Mouse (Mus musculus): ENCODE data around the gene Pex1. TPM values are rescaled to one million over a fixed set of nuclear protein-coding genes. Genes with fewer than 3 reads are reported as not detected.

Pex1 gene
- polyA plus RNA-seq, 2 experiments: 3.8 to 4.0 TPM

- DNase-seq (ENCODE audit: low read depth in 3 of 3, low spot score in 3 of 3) (peak; percentile 37 to 58 (median 45)), ATAC-seq (ENCODE audit: insufficient read depth) (peak; percentile 73)
- no peaks in the 10 kb centered on the region for H3K27me3 ChIP-seq (ENCODE audit: control insufficient read depth, insufficient read depth, low read length)
- no peaks in the 10 kb centered on the region for H3K9me3 ChIP-seq (ENCODE audit: control insufficient read depth, low read length)
- H3K9ac ChIP-seq (replicated peaks): peak overlapping the region; percentile 95
- peak overlapping the region; percentile 86 for H3K27ac ChIP-seq
- H3K4me2 ChIP-seq (ENCODE audit: low read depth): peak overlapping the region; percentile 82
- TF ChIP-seq CTCF (IDR thresholded peaks at IDR 0.05; ENCODE audit: low read depth): peak; percentile 61
- no peak for TF ChIP-seq EP300 (IDR thresholded peaks at IDR 0.05; ENCODE audit: low read depth)
- H3K36me3 ChIP-seq (replicated peaks; ENCODE audit: control insufficient read depth, insufficient read depth, low read depth): peaks cover 19% of the 10 kb centered on the region
- peaks cover 3 to 12% of the 10 kb centered on the region in 2 experiments; a peak in 3 of 4 replicates for H3K4me1 ChIP-seq (replicated peaks; ENCODE audit: control insufficient read depth in 2 of 2, insufficient read depth in 2 of 2, low read length in 1 of 2)
- under 1% methylated on average over 60 of the region's 60 CpGs for WGBS (ENCODE audit: insufficient replicate concordance)
- H3K4me3 ChIP-seq (ENCODE audit: insufficient read depth in 1 of 2, low read depth in 2 of 2, low read length in 2 of 2): peak overlapping the region; percentile 93 to 95
Observed at GRCm38 (mm10) chr5:3646991-3647707, 51.3 kb downstream of the Pex1 start.

DNA sequence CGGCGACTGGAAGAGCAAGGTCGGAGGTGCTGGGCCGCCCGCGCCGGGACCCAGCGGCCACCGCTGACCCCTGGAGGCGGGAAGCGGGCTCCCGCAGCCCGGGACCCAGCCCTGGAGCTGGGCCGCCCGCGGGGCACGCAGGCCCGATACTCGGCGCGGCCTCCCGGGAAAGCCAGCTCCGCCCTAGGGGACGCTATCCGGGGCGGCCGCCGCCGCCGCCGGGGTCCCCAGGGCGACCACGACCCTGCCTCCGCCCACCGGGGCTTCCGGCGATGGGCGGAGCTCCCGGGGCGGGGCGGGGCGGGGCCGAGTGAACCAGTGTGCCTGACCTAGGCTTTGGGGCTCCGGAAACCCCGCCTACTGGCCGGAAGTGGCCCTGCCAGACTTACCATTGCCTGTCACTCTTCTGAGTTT lies 51.8 kb downstream of the Pex1 start:
- Histone ChIP-seq H3K4me2 (ENCODE audit: low read depth) (peak overlapping the region; percentile 82), H3K27ac (peak overlapping the region; percentile 86), H3K27me3 (ENCODE audit: control insufficient read depth, insufficient read depth, low read length) (no peaks in the 10 kb centered on the region), H3K4me1 (replicated peaks; ENCODE audit: control insufficient read depth in 2 of 2, insufficient read depth in 2 of 2, low read length in 1 of 2) (peaks cover 3 to 12% of the 10 kb centered on the region in 2 experiments; a peak in 3 of 4 replicates), H3K9me3 (ENCODE audit: control insufficient read depth, low read length) (no peaks in the 10 kb centered on the region), H3K36me3 (replicated peaks; ENCODE audit: control insufficient read depth, insufficient read depth, low read depth) (peaks cover 16% of the 10 kb centered on the region), H3K9ac (replicated peaks) (peak overlapping the region; percentile 95), H3K4me3 (ENCODE audit: insufficient read depth in 1 of 2, low read depth in 2 of 2, low read length in 2 of 2) (peak overlapping the region; percentile 93 to 95)
- ATAC-seq (ENCODE audit: insufficient read depth) (peak; percentile 93), DNase-seq (ENCODE audit: low read depth in 3 of 3, low spot score in 3 of 3) (peak; percentile 82 to 85 (median 84))
- WGBS (ENCODE audit: insufficient replicate concordance): 1% methylated on average over 37 of the region's 46 CpGs
- TF ChIP-seq EP300 (IDR thresholded peaks at IDR 0.05; ENCODE audit: low read depth) (no peak), CTCF (IDR thresholded peaks at IDR 0.05; ENCODE audit: low read depth) (peak; percentile 42)

DNA sequence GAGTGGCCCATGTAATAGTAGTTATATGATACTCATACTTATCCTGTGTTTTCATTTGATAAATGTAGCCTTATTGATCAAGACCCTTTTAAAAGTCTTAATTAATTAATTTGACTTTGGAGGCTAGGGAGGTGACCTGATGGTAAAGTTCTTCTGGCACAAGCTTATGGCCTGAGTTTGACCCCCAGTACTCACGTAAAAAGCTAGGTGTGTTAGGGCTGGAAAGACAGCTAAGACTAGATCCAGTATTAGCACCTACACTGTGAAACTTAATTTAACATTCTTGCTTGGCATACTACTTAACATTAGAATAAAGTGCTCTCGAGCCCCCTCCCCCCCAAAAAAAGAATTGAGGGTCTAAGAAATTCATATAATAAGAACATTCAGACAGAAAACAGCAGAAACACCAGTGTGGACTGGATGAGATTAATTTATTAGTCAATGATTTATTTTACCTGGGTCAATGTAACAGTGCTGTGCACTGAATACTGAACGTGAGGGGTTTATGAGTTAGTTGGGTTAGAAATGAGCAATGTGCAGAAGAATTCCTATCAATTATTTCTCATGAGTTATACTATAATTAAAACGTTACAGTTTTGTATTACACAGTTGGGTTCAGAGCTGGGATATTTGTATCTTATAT lies 52.5 kb downstream of the Pex1 start:
- no peak overlapping the region for H3K9ac ChIP-seq (replicated peaks)
- DNase-seq (ENCODE audit: low read depth in 3 of 3, low spot score in 3 of 3) (no peak), ATAC-seq (ENCODE audit: insufficient read depth) (no peak)
- H3K27ac ChIP-seq: no peak overlapping the region
- no peak overlapping the region for H3K4me3 ChIP-seq (ENCODE audit: insufficient read depth in 1 of 2, low read depth in 2 of 2, low read length in 2 of 2)
- H3K4me1 ChIP-seq (replicated peaks; ENCODE audit: control insufficient read depth in 2 of 2, insufficient read depth in 2 of 2, low read length in 1 of 2): peaks cover 3 to 12% of the 10 kb centered on the region in 2 experiments; a peak in 3 of 4 replicates
- no peak for TF ChIP-seq EP300 (IDR thresholded peaks at IDR 0.05; ENCODE audit: low read depth)
- no peak for TF ChIP-seq CTCF (IDR thresholded peaks at IDR 0.05; ENCODE audit: low read depth)
- H3K9me3 ChIP-seq (ENCODE audit: control insufficient read depth, low read length): no peaks in the 10 kb centered on the region
- peak overlapping the region; percentile 43 for H3K4me2 ChIP-seq (ENCODE audit: low read depth)
- H3K27me3 ChIP-seq (ENCODE audit: control insufficient read depth, insufficient read depth, low read length): no peaks in the 10 kb centered on the region
- H3K36me3 ChIP-seq (replicated peaks; ENCODE audit: control insufficient read depth, insufficient read depth, low read depth): peaks cover 15% of the 10 kb centered on the region
- 34% methylated on average over 4 of the region's 4 CpGs for WGBS (ENCODE audit: insufficient replicate concordance)

DNA sequence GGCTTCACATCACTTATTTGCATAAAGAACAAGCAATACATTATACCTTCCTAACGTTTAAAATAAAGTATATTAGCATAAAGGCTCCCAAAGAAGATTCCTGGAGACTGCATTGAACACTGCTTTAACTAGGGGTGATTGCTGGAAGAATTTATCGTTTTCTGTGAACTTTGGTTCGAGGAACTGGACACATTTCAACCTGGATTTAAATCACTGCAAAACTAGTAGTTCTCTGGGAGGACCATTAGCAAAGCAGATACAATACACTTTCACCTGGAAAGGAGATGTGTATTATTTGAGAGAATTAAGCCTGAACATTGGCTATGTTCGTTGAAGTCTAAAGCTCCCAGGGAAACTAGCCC lies 53.0 kb downstream of the Pex1 start:
- H3K9me3 ChIP-seq (ENCODE audit: control insufficient read depth, low read length): no peaks in the 10 kb centered on the region
- no peaks in the 10 kb centered on the region for H3K27me3 ChIP-seq (ENCODE audit: control insufficient read depth, insufficient read depth, low read length)
- no peak overlapping the region for H3K9ac ChIP-seq (replicated peaks)
- H3K27ac ChIP-seq: no peak overlapping the region
- no peak overlapping the region for H3K4me3 ChIP-seq (ENCODE audit: insufficient read depth in 1 of 2, low read depth in 2 of 2, low read length in 2 of 2)
- H3K36me3 ChIP-seq (replicated peaks; ENCODE audit: control insufficient read depth, insufficient read depth, low read depth): peaks cover 15% of the 10 kb centered on the region
- ATAC-seq (ENCODE audit: insufficient read depth) (no peak), DNase-seq (ENCODE audit: low read depth in 3 of 3, low spot score in 3 of 3) (no peak)
- H3K4me1 ChIP-seq (replicated peaks; ENCODE audit: control insufficient read depth in 2 of 2, insufficient read depth in 2 of 2, low read length in 1 of 2): peaks cover 3 to 12% of the 10 kb centered on the region in 2 experiments; a peak in 3 of 4 replicates
- TF ChIP-seq EP300 (IDR thresholded peaks at IDR 0.05; ENCODE audit: low read depth): no peak
- TF ChIP-seq CTCF (IDR thresholded peaks at IDR 0.05; ENCODE audit: low read depth): no peak
- no peak overlapping the region for H3K4me2 ChIP-seq (ENCODE audit: low read depth)
- WGBS (ENCODE audit: insufficient replicate concordance): 63% methylated on average over 4 of the region's 4 CpGs

- 65% methylated on average over 6 of the region's 6 CpGs for WGBS (ENCODE audit: insufficient replicate concordance)
- TF ChIP-seq CTCF (IDR thresholded peaks at IDR 0.05; ENCODE audit: low read depth) (no peak), EP300 (IDR thresholded peaks at IDR 0.05; ENCODE audit: low read depth) (no peak)
- no peak for DNase-seq (ENCODE audit: low read depth in 3 of 3, low spot score in 3 of 3)
Observed at GRCm38 (mm10) chr5:3650881-3651280, 55.0 kb downstream of the Pex1 start, which contains the start of gene Tmbim7. Tmbim7 (plus strand) TSS chr5:3651181.

More at GRCm38 (mm10) chr5:3650881-3651280, 55.0 kb downstream of the Pex1 start, which contains the start of gene Tmbim7:
- ATAC-seq (ENCODE audit: insufficient read depth): no peak
- H3K4me2 ChIP-seq (ENCODE audit: low read depth): no peak within 1 kb of the TSS
- peaks cover 0 to 10% of the 10 kb centered on the region in 2 experiments; a peak in 3 of 4 replicates for H3K4me1 ChIP-seq (replicated peaks; ENCODE audit: control insufficient read depth in 2 of 2, insufficient read depth in 2 of 2, low read length in 1 of 2)
- no peaks in the 10 kb centered on the region for H3K36me3 ChIP-seq (replicated peaks; ENCODE audit: control insufficient read depth, insufficient read depth, low read depth)
- no peak within 1 kb of the TSS for H3K4me3 ChIP-seq (ENCODE audit: insufficient read depth in 1 of 2, low read depth in 2 of 2, low read length in 2 of 2)
- H3K9ac ChIP-seq (replicated peaks): no peak within 1 kb of the TSS
- no peaks in the 10 kb centered on the region for H3K27me3 ChIP-seq (ENCODE audit: control insufficient read depth, insufficient read depth, low read length)
- no peak within 1 kb of the TSS for H3K27ac ChIP-seq
- no peaks in the 10 kb centered on the region for H3K9me3 ChIP-seq (ENCODE audit: control insufficient read depth, low read length)

Data from liver, embryonic 14.5 days (tissue).